Mouse (Mus musculus): ENCODE results near the gene Dab1.

Dab1 gene

GRCm38 (mm10) chr4:103700392-103700791 lies 81.2 kb downstream of the Dab1 start:
- DNase-seq = no peak

- DNase-seq = peak; percentile 84
Observed at GRCm38 (mm10) chr4:103702137-103702536, 83.0 kb downstream of the Dab1 start.

GRCm38 (mm10) chr4:103704477-103704876 lies 85.3 kb downstream of the Dab1 start:
- peak; percentile 39 for DNase-seq

GRCm38 (mm10) chr4:103706501-103706900 lies 87.3 kb downstream of the Dab1 start:
- DNase-seq = peak; percentile 24

- DNase-seq = peak; percentile 17
Observed at GRCm38 (mm10) chr4:103707140-103707539, 88.0 kb downstream of the Dab1 start.

- DNase-seq = peak; percentile 9
Observed at GRCm38 (mm10) chr4:103711353-103711752, 92.2 kb downstream of the Dab1 start.

- DNase-seq = peak; percentile 22
Observed at GRCm38 (mm10) chr4:103713921-103714320, 94.8 kb downstream of the Dab1 start.

GRCm38 (mm10) chr4:103714991-103715390 lies 95.8 kb downstream of the Dab1 start:
- no peak for DNase-seq

- no peak for DNase-seq
Observed at GRCm38 (mm10) chr4:103715568-103715967, 96.4 kb downstream of the Dab1 start.

GRCm38 (mm10) chr4:103722738-103723137 lies 103.6 kb downstream of the Dab1 start:
- DNase-seq = no peak

- DNase-seq = peak; percentile 27
Observed at GRCm38 (mm10) chr4:103726486-103726885, 107.3 kb downstream of the Dab1 start.

- no peak for DNase-seq
Observed at GRCm38 (mm10) chr4:103737185-103737584, 118.0 kb downstream of the Dab1 start.

- peak; percentile 59 for DNase-seq
Observed at GRCm38 (mm10) chr4:103751249-103751855, 132.2 kb downstream of the Dab1 start.

GRCm38 (mm10) chr4:103754561-103754960 lies 135.4 kb downstream of the Dab1 start:
- DNase-seq = peak; percentile 83

- peak; percentile 53 for DNase-seq
Observed at GRCm38 (mm10) chr4:103757241-103757640, 138.1 kb downstream of the Dab1 start.

GRCm38 (mm10) chr4:103762416-103762815 lies 143.3 kb downstream of the Dab1 start:
- DNase-seq = peak; percentile 21

GRCm38 (mm10) chr4:103775712-103776111 lies 156.6 kb downstream of the Dab1 start:
- DNase-seq = peak; percentile 61

- peak; percentile 98 for DNase-seq
Observed at GRCm38 (mm10) chr4:103781398-103781797, 162.2 kb downstream of the Dab1 start.

GRCm38 (mm10) chr4:103783561-103784247 lies 164.5 kb downstream of the Dab1 start:
- peak; percentile 67 for DNase-seq

- peak; percentile 88 for DNase-seq
Observed at GRCm38 (mm10) chr4:103793589-103794312, 174.6 kb downstream of the Dab1 start.

- no peak for DNase-seq
Observed at GRCm38 (mm10) chr4:103796416-103796815, 177.3 kb downstream of the Dab1 start.

GRCm38 (mm10) chr4:103802439-103802838 lies 183.3 kb downstream of the Dab1 start:
- DNase-seq = no peak

- DNase-seq = no peak
Observed at GRCm38 (mm10) chr4:103804461-103804860, 185.3 kb downstream of the Dab1 start.

GRCm38 (mm10) chr4:103822669-103823068 lies 203.5 kb downstream of the Dab1 start:
- no peak for DNase-seq
